In the genomic region with DNA sequence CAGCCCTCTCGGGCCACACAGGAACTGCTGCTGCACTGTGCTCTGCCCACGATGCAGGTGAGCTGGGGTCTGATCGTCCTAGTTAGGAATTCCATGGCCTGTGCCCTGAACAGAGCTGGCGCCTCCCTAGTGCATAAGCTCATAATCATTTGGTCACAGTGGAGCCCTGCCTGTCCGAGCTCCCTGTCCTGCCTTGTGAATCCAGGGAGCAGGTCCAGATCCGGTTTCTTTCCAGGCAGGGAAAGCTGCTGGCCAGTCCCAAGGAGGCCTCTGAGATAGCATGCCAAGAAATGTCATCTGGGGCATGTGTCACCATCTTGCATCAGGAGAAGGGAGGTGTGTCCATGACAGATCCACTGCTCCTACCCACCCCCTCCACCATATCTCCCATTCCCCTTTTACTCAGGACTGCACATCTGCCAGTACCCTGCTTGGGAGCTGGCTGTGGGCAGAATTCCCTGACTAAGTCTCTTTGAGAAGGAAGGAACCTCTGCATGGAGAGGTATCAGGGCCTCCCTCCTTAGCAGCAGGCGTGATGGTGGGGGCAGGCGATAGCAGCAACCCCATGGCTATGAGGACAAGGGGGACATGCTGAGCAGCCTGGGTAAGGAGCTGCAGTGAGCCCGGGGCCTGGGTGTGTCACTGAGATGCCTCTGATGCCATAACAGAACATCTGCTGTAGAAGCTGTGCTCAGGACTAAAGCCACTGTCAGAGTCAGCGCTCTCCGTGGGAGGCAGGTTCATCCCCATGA, we compare ENCODE assay signal across 25 mouse cellular contexts. TPM values are rescaled to one million over a fixed set of nuclear protein-coding genes. Genes with fewer than 3 reads are reported as not detected.
A peak's percentile ranks its signal among the peaks of the same experiment; 100 is the strongest.
DNase-seq lines count a peak whose midpoint lies in the region; ATAC-seq and TF ChIP-seq lines count a peak whose summit lies in the region.
"Had no signal": no experiment of that assay in that cellular context is flagged by ENCODE, and none has a peak within 500 bp of the region (broad histone marks: within the 10 kb centered on the region; RNA-seq: fewer than 3 reads in every experiment).

No protein-coding gene starts in this region.

- peaks cover 13% of the 10 kb centered on the region for H3K27me3 ChIP-seq in megakaryocyte, embryonic 14.5 days (replicated peaks)
- peaks cover 51% of the 10 kb centered on the region for H3K27me3 ChIP-seq in myocyte (ENCODE audit: control insufficient read depth, insufficient read depth, insufficient read length)
- H3K27me3 ChIP-seq: hindbrain, embryonic 12.5 days; midbrain, embryonic 12.5 days; neural tube, embryonic 15.5 days; Patski had no signal

- no peak for TF ChIP-seq POLR2A in myocyte (IDR thresholded peaks at IDR 0.05; ENCODE audit: insufficient read length, low read depth)

- H3K79me2 ChIP-seq in myocyte (ENCODE audit: control insufficient read depth, insufficient read depth) = no peaks in the 10 kb centered on the region

- H3K4me3 ChIP-seq in megakaryocyte, embryonic 14.5 days (replicated peaks) = peak overlapping the region; percentile 34
- H3K4me3 ChIP-seq in myocyte = no peak overlapping the region
- H3K4me3 ChIP-seq: hindbrain, embryonic 12.5 days; liver, embryonic 15.5 days; midbrain, embryonic 12.5 days; neural tube, embryonic 15.5 days had no signal

- peaks cover 95% of the 10 kb centered on the region for H3K36me3 ChIP-seq in megakaryocyte, embryonic 14.5 days (replicated peaks; ENCODE audit: low read length)
- H3K36me3 ChIP-seq in myocyte (ENCODE audit: control insufficient read depth, insufficient read depth) = no peaks in the 10 kb centered on the region
- H3K36me3 ChIP-seq: liver, embryonic 15.5 days; neural tube, embryonic 15.5 days had no signal

- no peak overlapping the region for H3ac ChIP-seq in myocyte (ENCODE audit: control insufficient read depth, insufficient read length)

- peak; percentile 1; the same call in 1 of the 2 replicates for ATAC-seq in cerebellum, adult (ENCODE audit: insufficient number of reproducible peaks, low FRiP score, low TSS enrichment)
- no peak for ATAC-seq in megakaryocyte, adult 5-6 weeks (ENCODE audit: poor library complexity, severe bottlenecking)
- ATAC-seq: forebrain, embryonic 16.5 days; intestine, embryonic 16.5 days; Patski had no signal

- H3K9me3 ChIP-seq in megakaryocyte, embryonic 14.5 days = no peaks in the 10 kb centered on the region
- H3K9me3 ChIP-seq: hindbrain, embryonic 12.5 days; liver, embryonic 15.5 days; midbrain, embryonic 12.5 days; neural tube, embryonic 15.5 days had no signal

- peaks cover 100% of the 10 kb centered on the region for H3K4me1 ChIP-seq in megakaryocyte, embryonic 14.5 days
- H3K4me1 ChIP-seq: liver, embryonic 15.5 days had no signal

- H3K4me2 ChIP-seq in myocyte (ENCODE audit: low read depth) = peak overlapping the region; percentile 34
- H3K4me2 ChIP-seq: hindbrain, embryonic 12.5 days; liver, embryonic 15.5 days; lung, embryonic 14.5 days; midbrain, embryonic 12.5 days; neural tube, embryonic 15.5 days had no signal

- DNase-seq in cerebellum, postnatal 4 days (ENCODE audit: low spot score in 2 of 2) = no peak
- DNase-seq in cerebellum, adult 9-10 months = peak; percentile 81
- DNase-seq in neural tube, embryonic 10.5 days (ENCODE audit: extremely low spot score, low spot score) = no peak
- DNase-seq in right cerebral cortex, adult 2 months (ENCODE audit: low spot score in 2 of 2) = no peak
- DNase-seq: adrenal gland, postnatal 25 days; gastrocnemius, postnatal 10 days; heart, postnatal 14 days; kidney, adult 8-10 months; kidney, postnatal 14 days; layer of hippocampus, adult 9-11 months; lung, embryonic 14.5 days; lung, postnatal 14 days; spleen, adult 18-20 months; thymus, postnatal 14 days had no signal

TF ChIP-seq in myocyte, 11 proteins besides CTCF, POLR2A, EP300 and RAD21:
- no peak for TF ChIP-seq MYOD1 (IDR thresholded peaks at IDR 0.05; ENCODE audit: control insufficient read depth in 1 of 3, insufficient read length in 2 of 3, low read depth in 2 of 3)
- TF ChIP-seq CEBPB (IDR thresholded peaks at IDR 0.05; ENCODE audit: insufficient read depth, poor library complexity, severe bottlenecking) = peak; percentile 70; the same call in 1 of the 2 replicates

RNA-seq across cellular contexts. Expression of a gene that starts 21.4 kb away (rescaled TPM):
- polyA plus RNA-seq in megakaryocyte, embryonic 14.5 days (2012; ENCODE audit: insufficient read depth, low replicate concordance) = 57.1 and 57.7 TPM in 2 replicates
- 7.2 and 10.1 TPM in 2 replicates for total RNA-seq in megakaryocyte, adult 5-6 weeks (2015)
- total RNA-seq in megakaryocyte, adult 5-6 weeks (2017) = 26.4 and 32.3 TPM in 2 replicates
- 1.2 TPM for polyA plus RNA-seq in myocyte (2012; fragmentation: generic; extraction: Trizol)

Comparison
In these comparisons a context has a peak if more than half of its experiments do, and no peak if none do; other contexts are left out.
1. RNA of a gene that starts 21.4 kb away (polyA plus RNA-seq): 57.1 to 57.7 TPM in megakaryocyte, embryonic 14.5 days; 1.2 TPM in myocyte (single experiment); every median in the first group is over 10 times any median in the second.